Mouse (Mus musculus): ENCODE measurements around the gene Stat2.

DNA sequence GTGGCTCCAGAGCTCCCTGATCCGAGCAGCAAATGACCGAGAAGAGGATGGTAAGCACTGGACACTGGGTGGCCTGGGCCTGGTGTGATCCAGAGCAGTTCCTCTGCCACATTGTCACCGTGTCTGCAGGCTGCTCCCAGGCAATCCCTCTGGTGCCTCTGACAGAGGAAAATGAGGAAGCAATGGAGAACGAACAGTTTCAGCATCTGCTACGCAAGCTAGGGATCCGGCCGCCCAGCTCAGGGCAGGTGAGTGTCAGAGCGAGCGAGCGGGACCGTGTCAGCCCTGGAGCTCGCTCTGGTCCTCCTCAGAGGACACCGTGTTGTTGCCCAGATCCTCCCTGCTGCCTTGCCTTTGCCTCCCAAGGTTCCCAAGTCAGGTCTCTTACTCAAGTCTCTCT is 19.8 kb upstream of the Stat2 start:
- no peak for TF ChIP-seq CTCF (IDR thresholded peaks at IDR 0.05; ENCODE audit: low read depth, low read length)
- TF ChIP-seq TAL1 (conservative IDR thresholded peaks at IDR 0.05; ENCODE audit: low read depth, low read length): no peak
